Mouse (Mus musculus) T-helper 2 cell (primary cell): ENCODE results near the gene Dad1.

Source experiments
- in situ Hi-C: fragments of 300-600 bp; cut with MboI, MseI; formaldehyde crosslinking; loops from one replicate; pipeline ENCODE4 v1.15.1; 2025; ENCODE audit warnings: high pct_unique_total_duplicates

Dad1 gene

DNA sequence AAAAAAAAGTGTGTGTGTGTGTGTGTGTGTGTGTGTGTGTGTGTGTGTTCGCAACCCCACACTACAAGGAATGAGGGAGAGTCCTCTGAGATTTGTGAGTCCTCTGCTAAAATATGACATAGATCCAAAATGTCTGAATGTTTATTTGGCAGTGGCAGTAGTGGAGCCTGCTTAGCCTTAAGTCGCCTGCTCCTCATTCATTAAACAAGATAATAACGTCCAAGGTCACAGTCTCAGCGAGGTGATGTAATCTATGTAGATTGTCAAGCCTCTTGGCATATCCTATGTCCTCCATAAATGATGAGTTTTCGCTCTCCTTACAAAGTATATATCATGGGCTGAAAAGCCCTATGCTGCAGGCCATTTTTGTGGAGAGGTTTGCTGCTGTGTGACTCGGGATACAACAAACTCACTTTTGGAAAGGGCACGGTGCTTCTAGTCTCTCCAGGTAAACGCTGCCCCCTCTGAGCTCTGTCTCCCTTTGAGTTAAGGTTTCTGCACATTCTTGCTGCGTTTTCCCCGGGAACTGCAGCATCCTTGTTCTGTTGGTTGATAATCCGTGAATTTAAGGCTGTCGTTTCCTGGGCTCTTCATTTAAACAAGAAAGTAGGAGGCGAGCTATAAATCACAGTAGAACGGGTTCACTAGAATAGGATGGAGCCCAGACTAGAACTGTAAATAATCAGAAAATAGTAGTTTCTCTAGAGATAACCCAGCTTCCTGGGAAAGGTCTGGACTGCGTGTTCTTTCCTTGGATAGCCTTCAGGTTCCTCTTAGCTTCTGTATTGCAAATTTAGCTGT, 47.0 kb downstream of the Dad1 start:
- in situ Hi-C loops = no loop called here

DNA sequence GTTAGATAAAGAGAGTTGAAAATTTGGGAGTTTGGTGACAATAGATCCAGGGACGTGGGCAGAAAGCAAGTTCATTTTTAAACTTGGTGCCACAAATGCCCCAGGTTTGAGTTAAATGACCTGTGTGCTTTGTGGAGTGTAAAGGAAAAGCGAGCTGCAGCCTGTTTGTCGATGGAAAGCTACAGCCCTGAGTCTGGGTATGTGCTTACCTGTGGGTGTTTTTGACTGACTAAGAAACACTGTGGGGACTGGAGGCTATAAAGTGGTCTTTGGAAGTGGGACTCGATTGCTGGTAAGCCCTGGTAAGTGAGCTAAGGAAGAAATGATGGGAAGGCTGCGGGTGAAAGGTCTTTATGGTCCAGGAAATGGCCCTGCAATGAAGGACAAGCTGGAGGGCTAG, 47.6 kb downstream of the Dad1 start:
- in situ Hi-C loops = no loop called here

DNA sequence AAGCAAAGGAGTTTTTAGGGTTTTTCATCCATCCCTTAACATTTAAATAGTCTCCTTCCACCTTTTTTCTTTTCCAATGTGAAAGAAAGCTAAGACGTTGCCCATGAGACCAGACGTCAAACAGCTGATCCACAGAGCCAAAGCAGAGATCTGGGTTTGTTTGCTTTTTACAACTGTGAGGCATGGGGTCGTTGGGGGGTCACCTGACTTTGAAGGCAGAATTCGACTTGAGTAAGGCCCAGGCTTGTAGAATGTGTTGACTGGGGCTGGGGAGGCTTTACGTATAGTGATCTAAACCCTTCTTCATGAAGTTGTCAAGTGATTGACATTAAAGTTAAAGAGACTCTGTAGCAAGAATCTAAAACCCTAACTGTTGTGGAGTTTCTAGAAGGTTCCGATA, 48.0 kb downstream of the Dad1 start:
- in situ Hi-C loops = no loop called here

DNA sequence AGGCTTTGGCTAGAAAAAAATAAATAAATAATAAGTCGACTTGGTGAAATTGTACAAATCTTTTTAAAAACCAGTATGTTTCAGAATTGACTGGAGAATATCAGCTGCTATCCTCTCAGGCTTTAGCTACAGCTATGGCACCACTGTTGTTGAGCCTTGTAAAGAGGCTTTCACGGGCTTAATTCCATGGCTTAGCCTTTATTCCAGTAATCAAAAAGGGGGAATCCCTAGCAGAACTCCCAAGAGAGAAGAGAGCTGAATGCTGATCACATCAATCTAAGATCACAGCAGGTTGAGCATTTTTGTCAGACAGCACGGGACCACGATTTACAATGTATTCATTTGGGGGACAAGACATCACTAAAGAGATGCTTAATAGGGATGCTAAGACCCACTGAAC, 49.1 kb downstream of the Dad1 start:
- in situ Hi-C loops = no loop called here

DNA sequence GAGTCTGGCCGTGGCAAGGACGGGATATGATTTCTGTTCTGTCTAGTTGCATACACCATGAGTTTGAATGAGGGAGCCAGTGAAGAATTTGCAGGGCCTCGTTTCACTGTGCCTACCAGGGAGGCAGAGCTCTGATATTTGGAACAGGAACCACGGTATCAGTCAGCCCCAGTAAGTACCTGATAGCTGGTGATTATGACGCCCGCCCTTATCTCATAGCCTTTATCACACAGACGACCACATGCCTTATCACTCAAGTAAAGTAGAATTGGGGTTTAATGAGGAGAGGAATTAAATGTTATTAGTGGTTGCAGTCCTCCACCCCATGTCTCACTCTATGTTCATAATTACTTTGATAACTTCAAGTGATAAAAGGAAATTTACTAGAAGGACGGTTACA, 49.6 kb downstream of the Dad1 start:
- in situ Hi-C loops = no loop called here

DNA sequence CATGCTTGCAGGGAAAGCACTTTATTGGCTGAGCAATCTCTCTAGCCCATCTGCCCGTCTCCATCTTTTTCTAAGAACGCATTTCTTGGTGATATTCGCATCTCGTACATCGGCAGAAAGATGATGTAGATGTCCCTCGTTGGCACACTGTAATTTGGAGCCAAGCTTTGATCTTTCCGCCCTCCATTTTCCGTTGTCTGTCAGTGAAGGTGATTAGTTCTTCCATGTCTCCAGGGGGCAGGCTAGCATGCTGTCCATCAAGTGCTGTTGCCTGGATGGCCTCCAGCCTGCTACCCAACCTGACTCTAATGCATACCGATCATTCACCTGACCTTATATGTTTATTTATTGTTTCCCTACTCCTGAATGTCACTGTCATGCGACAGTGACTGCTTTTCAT, 50.1 kb downstream of the Dad1 start:
- in situ Hi-C loops = no loop called here

DNA sequence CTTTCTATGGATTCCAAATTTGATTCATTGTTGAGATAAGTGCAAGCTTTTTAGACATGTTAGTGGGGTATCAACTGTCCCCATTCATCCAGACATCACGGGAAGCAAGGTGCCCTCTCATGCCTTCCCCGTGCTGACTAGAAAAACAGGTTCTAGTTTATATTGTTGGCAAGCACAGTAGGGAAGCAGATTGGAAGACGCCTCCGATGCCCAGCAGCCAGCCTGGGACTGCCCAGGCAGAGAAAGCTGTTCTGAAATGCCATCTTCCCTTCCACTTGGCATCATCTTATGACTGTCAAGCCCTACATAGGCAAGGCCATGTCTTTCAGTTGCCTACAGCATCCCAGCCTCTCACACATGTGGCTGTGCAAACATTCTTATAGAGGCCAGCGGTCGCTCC, 50.7 kb downstream of the Dad1 start:
- in situ Hi-C loops = no loop called here

DNA sequence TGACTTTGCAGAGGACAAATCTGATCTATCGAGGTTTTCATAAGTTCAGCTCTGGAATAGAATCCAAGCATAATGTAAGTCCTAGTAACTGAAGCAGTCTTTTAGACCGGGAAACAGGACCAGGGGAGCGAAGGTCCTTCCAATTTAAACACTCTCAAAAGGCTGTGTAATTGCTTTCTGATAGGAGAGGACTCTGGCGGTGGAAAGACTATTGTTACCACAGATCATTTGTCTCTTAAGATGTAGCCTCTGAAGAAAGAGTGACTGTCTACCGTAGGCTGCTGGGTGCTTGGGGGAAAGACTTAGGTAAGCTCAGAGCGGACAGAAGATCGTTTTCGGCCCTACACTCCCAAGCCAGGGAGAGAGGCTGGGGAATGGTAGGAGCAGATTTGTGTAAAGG, 53.5 kb downstream of the Dad1 start:
- in situ Hi-C loops = no loop called here

DNA sequence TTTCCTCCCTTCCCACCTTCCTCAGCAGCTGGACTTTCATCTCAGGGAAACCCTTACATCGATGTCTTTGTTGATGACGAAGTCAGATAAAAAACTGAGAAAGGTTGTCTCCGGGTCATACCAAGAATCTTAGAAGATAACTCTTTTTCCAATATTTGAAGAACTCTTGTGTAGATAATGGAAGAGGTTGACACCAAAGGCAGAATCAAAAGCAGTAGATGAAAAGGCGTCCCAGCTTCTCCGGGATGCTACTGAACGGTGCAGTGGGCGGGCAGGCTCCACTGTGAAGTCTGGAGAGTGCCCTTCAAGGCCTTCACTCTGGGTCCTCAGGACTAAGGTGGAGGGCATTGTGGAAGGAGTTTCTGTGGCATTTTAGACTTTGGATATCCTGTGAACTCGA, 54.2 kb downstream of the Dad1 start:
- in situ Hi-C loops = loop anchor here (25.0 kb wide), 3 partner anchors 537 to 1212 kb away; no protein-coding TSS in a partner anchor

DNA sequence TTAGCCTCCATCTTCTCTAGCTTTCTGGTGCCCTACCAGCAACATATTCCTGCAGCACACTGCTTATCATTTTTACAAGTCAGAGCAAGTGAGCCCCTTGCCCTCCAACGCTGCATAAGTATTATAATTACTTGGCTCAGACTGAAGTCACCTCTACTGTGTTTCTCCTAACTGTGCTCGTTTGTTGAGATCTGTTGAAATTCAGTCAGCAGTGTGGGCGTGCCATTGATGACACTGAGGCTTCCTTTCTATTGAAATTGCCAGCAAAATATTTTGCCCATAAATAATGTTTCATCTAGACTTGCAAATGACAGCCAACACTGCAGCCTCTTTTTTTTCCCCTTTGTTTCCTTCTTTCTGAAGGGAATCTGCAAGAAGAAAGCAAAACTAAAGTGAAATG, 56.2 kb downstream of the Dad1 start:
- in situ Hi-C loops = loop anchor here (25.0 kb wide), 3 partner anchors 535 to 1210 kb away; no protein-coding TSS in a partner anchor

DNA sequence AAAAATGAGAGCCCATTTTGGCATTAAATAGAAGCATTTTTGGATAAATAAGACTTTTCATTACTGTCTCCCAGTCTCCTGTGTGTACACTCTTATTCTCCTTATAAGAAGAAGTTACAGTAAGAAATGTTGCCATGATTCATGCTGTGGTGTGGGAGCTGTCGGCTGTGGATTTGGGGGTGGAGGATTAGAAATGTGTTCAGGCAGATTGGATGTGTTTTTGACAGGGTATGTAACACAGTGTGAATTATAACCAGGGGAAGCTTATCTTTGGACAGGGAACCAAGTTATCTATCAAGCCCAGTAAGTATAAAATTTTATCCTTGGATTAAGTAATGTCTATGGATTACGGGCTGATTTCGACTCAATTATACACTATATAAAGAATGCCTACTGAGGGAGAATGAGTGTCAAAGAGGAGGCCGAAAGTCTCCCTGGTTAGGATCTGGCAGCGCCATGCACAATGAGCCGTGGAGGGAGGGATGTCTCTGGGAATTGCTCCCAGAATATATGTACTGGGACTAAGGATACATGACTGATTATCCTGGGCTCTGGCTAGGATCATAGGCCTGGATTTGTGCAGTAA, 58.0 kb downstream of the Dad1 start:
- in situ Hi-C loops = loop anchor here (25.0 kb wide), 3 partner anchors 534 to 1209 kb away; no protein-coding TSS in a partner anchor

DNA sequence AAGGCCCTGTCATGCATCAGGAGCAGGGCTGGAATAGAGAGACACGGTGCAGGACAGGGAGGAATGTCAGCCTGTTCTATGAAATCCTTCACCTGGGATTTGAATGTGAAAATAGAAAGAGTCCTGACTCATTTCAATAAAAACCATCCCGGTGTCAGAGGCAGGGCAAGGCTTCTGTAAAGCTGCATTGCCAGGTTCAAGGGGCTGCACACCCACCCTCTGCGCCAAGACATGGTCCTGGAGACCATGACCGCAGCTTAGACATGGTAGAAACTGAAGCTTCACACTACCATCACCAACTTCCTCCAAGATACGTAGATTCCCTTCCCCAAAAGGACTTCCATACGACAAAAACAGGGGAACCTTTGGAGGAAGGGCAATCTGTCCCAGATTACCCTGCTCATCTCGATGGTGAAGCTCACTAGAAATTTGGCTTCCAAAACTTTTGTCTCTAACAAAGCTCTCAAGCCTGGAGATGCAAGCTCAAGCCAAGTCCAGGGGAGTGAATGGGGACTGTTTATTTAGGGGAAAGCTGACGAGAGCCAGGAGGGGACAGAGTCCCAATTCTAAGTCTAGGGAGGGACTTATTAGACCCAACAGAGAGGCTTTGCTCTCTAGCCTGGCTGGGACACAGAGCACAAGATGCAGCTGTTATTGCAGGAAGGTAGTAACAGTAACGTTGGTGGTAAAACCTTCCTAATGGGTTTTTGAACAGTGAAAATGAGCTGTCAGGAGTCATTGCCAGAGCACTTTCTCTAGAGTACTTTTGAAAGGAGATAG, 60.4 kb downstream of the Dad1 start:
- in situ Hi-C loops = loop anchor here (25.0 kb wide), 3 partner anchors 531 to 1206 kb away; no protein-coding TSS in a partner anchor

DNA sequence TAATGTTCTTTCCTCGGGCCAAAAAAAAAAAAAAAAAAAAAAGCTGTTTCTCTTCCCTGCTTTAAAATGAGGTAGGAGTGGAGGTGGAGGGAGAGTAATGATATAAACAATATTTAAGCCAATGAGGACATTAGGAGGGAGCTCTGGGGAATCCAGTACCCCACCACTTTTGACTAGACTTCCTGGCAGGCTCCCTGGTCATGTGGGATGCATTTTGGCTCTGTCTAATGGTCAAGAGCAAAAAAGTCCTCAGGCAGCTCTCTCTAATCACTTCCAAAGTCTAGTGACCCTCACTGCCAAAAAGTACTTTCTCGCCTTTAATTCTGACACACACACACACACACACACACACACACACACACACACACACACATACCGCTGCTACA, 61.4 kb downstream of the Dad1 start:
- in situ Hi-C loops = loop anchor here (25.0 kb wide), 3 partner anchors 530 to 1205 kb away; no protein-coding TSS in a partner anchor

DNA sequence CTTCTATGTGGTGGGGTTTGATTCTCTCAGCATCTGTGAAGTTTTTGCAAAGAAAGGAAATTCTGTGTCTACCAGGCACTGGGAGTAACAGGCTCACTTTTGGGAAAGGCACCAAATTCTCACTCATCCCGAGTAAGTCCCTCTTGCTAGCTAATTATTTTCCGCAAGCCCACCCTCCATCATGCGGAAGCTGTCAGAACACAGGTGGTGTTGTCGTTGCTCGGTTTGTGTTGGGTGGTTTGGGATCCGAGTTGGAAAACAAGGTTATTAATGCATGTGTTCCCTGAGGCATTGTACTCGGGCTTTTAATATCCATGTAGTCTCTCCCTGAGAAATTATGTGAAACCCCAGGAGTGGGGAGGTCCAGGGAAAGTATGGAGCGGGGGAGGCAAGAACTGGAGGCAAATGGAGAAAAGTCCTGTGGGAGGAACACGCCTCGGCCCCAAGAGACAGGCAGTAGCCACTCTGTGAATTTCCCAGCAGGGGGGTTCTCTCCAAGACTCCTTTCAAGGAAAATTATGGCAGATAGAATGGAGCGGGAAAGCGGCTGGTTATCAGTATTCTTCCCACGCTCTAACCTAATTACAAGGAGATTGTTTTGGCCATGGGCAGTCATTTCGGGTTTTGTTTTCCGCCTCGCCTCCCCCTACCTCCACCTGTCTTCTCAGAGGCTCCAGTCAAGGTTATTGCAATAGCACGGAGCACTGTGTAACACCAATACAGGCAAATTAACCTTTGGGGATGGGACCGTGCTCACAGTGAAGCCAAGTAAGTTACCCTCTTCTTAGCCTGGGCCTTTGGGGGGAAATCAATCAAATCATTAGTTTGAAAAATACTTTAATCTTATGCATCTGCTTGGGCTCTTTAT, 62.1 kb downstream of the Dad1 start:
- in situ Hi-C loops = loop anchor here (25.0 kb wide), 3 partner anchors 530 to 1205 kb away; no protein-coding TSS in a partner anchor

DNA sequence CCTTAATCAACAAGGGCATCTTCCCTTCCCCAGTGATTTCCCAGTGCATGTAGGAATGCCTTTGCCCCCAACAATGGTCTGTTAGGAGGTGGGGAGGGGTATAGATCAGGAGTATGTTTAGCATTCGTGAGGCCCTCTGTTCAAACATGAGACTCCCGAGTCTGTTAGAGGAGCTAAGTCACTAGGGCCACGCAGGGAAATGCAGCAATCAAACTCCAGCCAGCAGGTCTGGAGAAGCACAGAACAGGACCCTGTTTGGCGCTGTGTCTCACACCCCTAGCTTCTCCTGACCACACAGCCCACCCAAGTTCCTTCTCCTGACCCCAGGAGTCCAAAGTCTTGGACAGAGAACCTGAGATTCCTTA, 62.9 kb downstream of the Dad1 start:
- in situ Hi-C loops = loop anchor here (25.0 kb wide), 3 partner anchors 529 to 1204 kb away; no protein-coding TSS in a partner anchor

DNA sequence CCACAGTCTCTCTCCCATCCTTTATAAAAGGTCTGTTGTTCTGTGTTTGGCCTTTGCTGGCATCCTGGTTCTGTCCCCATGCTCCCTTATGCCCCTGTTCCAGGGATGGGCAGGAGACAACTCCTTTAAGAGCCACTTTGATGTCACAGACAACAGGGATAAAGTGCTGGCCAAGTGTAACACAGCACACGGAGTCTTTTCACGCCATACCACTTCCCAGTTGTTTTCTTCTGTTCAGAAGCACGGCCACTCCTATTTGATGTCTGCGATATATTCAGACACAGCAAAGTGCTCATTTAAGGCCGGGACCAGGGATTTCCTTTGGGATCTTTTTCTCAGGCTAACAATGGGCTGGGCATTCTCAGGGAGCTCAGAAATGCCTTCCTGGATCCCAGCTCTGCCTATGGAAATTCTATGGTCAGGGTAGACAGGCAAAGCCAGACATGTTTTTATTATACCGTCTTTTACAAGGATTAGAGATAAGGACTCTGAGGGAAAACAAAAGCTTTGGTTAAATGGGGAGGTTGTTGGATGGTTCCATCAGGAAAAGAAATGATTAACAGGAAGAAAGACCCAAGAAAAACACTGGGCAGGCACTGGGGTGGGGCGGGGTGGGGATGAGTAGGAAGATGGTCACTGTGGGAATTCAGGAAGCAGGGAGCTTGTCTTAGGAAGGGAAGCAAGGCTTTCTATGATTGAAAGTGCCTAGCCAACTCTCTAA, 63.4 kb downstream of the Dad1 start:
- in situ Hi-C loops = loop anchor here (25.0 kb wide), 3 partner anchors 528 to 1203 kb away; no protein-coding TSS in a partner anchor

DNA sequence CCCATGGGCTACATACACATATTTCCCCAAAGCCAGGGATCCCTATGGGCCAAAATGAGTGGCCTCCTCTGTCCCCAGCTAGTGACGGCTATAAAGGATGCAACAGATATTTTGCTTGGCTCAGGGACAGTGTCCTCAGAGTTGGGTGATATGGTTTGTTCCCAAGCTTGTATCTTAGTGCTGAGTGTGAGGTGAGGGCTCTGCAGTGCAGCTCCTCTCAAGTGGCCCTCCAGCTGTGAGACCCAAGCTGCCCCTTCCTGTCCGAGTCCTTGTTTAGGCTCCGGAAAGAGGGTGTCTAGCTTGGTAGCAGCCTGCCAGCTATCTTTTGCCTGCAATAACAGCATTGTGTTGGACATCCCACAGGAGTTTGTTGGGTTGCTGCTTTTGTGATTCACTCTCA, 64.6 kb downstream of the Dad1 start:
- in situ Hi-C loops = loop anchor here (25.0 kb wide), 3 partner anchors 527 to 1202 kb away; no protein-coding TSS in a partner anchor

DNA sequence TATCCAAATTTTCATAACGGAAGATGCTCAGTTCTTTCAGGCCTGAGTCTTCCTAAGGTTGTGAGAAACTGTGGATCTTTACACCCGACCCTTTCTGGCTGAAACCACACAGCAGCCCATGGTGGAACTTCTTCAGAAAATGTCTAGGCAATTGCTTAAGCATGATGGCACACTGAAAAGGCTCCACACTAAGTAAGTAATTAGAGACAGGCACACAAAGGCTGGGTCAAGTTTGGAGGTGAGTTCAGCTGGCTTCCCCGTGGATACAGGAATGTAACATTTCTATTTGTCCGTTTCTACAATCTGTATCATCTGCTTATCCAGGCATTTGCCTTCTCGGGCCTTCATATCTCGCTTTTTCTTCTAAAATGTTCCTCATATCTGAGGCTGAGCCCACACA, 66.7 kb downstream of the Dad1 start:
- in situ Hi-C loops = loop anchor here (25.0 kb wide), 3 partner anchors 525 to 1200 kb away; no protein-coding TSS in a partner anchor
